Mouse (Mus musculus): Measurements from ENCODE around the gene Ptpn22. TPM values are rescaled to one million over a fixed set of nuclear protein-coding genes. Genes with fewer than 3 reads are reported as not detected.

Ptpn22 gene
- total RNA-seq, 2 experiments from 2014 or later = 84.6 to 154 TPM

DNA sequence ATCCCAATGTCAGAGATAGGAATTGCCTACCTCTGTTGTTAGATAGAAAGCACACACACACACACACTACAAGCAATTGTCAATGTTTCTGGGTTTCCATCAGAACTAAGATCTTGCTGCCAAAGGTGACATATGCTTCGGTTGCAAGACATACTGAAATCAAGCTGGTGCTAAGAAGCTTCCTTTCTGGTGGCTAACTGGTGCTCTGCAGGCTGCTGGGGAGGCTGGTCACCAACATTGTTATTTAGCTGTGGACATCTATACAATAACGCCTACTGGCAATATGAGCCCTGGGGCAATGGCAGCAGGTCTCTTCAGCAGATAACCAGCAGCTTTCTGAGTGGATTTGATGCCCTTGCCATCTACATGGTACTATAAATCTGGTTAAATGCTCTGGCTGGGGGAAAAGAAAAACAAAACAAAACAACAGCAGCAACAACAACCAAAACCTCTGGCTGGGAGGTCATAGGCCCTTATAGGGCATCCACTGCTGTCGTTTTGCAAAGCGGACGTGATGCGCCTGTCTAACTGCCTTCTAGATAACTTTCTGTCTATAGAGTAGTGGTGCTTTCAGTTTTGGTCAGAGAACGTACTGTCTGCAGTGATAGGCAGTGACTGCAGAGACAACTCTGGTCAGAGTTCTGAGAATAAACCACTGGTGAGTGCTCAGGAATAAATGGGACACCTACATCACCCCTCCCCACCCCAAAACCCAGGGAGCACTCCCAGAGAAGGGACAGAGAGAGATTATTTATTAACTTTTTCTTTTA is 2.4 kb upstream of the Ptpn22 start:
- no peak; the same call in 1 of the 2 replicates for ATAC-seq (ENCODE audit: poor library complexity, severe bottlenecking)

DNA sequence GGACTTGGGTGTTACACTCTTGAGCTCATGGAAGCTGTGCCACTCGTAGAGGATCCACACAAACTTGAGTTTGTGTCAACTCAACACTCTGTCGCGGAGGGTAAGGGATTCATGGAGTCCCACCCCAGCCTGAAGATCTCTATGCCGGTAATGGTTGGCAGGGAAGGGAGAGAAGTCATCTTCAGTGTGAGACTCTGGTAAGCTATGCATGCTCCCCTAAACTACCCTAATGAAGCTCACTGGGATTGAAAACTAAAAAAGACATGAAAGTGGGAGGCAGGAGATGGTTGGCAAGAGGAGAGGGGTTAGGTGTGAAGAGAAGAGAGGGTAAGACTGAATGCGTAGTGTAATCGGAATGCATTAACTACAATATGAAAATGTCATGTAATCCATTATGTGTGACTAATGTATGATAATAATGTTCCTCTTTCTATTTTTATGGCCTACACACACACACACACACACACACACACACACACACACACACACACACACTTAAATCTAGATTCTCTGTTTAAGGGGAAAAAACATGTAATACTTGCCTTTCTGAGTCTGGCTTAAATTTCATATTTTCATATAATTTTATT is 1.5 kb upstream of the Ptpn22 start:
- no peak for ATAC-seq (ENCODE audit: poor library complexity, severe bottlenecking)

DNA sequence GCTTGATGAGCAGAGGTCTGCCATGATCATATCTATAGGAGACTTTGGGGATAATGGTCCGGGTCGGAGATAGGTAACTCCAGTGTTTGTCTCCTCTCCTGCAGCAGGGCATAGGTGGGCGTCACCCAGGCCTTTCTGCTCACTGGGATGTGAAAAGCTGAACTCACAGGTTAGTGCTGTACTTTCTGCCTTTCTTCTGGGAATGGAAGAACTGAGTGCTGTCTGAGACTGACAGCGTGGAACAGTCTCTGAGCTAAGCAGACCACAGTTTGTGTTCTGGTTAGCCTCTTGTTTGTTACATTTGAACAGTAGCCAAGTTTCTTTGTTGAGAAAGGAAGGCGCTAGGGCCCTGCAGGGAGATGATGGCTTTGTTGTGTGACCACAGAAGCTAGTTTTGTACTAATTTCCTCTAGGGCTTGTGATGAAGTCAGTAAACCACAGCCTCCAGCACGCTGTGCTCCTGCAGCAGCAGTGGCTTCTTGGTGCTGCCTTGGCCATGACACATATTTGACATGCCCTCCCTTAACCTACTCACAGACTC is 326 bp downstream of the Ptpn22 start:
- ATAC-seq (ENCODE audit: poor library complexity, severe bottlenecking) = peak; percentile 80

DNA sequence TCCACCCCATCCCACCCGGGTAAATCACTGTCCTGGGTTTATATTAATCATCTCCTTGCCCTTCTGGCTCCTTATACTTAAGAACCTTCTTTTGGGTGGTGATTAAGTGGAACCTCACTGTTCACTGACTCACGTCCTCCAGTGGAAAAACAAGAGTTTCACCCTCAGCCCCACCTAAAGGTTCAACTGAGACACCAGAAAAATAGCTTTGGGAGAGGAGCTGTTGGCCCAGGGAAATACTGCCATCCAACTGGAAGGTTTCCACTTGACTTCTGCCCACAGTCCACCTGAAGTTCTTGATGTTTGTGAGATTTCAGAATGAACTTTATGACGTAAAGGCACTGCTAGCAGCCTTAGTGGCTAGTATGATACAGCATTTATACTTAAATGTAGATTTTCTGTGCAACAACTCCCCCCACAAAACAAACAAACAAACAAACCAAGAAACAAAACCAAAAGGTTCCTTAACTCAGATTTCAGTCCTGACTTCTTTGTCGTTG is 3.2 kb downstream of the Ptpn22 start:
- ATAC-seq (ENCODE audit: poor library complexity, severe bottlenecking) = no peak

DNA sequence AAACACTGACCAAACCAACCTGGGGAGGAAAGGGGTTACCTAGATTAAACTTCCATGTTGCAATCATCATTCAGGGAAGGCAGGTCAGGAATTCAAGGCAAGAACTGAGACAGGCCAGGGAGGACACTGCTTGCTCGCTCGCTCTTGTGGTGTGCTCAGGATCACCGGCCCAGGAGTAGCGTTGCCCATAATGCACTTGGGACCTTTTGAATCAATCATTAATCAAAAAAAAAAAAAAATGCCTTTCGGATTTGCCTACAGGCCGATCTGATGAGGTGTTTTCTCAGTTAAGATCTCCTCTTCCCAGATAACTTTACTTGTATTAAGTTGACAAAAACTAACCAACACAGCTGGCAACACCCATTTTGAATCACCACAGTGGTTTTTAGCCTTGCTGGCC is 4.6 kb downstream of the Ptpn22 start:
- ATAC-seq (ENCODE audit: poor library complexity, severe bottlenecking) = no peak

DNA sequence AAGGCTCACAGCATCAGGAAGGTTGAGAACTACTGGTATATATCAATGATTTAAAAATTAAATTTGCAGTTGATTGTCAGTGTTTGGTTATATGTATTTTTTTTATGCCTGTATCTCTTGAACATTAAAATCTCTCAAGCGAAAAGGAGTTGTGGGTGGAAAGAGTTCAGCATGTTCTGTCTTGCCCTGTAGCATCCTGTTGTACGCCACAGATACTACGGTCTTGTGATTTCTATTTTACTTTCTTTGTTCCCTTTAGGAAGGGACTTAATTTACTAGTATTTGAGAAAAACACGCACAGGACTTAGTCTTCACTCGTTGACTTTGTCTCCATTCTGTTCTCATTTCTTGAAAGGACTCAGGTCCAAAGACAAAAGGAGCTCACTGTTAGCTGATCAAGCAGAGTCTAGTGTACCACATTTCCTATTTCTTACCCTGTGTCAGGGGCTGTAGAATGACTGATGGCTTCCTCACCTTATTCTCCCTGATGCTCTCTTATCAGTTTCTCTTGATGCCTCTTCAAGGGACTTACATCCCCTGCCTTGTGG is 7.9 kb downstream of the Ptpn22 start:
- ATAC-seq (ENCODE audit: poor library complexity, severe bottlenecking) = no peak

DNA sequence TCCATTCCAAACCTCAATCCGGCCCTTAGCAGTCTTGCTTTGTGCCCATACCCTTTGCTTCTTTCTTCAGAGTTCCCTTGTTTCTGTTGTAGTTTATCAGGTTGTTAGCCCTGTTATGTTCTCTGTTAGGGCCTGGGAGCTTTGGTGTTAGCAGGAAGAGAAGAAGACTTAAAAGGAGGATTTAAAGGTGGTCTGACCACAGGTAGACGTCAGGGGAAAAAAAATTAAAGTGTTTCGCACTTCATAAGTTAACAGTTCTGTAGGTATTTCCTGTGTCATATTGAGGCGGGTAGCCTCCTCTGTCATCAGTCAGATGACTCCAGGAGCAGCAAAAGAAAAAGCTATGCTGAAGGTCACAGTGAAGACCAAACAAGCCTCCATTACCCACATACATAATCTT is 8.4 kb downstream of the Ptpn22 start:
- ATAC-seq (ENCODE audit: poor library complexity, severe bottlenecking) = peak; percentile 37; the same call in 1 of the 2 replicates

DNA sequence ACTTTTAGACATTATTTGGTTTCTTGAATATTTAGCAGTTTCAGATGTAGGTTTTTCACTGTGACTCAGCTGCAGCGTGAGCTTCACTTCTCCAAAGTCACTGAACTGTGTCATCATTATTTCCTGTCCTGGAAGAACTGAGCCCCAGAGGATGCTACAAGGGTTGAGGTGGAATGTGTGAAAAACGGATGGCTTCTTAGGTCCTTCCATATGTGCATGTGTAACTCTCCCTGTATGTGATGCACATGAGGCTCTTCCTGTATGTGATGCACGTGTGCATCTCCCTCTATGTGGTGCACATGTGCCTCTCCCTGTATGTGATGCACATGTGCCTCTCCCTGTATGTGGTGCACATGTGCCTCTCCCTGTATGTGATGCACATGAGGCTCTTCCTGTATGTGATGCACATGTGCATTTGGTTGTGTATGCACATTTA is 13.1 kb downstream of the Ptpn22 start:
- peak; percentile 89 for ATAC-seq (ENCODE audit: poor library complexity, severe bottlenecking)

DNA sequence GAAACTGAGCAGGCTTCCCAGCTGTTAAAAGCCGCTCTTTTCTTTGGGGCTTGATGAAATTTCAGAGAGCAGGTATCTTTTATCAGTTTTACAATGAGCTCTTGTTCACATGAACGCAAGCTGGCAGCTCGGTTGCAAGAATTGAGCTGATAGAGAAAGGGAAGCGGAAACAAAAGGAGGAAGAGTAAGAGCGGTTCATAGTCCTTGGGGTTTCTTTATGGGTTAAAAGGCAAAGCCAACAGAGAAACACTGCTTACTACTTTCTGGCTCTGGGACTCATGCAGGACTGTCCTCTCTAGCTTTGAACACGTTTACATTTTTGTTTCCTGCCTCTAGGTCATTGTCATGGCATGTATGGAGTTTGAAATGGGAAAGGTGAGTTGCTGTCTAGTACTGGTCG is 14.7 kb downstream of the Ptpn22 start:
- ATAC-seq (ENCODE audit: poor library complexity, severe bottlenecking) = peak; percentile 66

DNA sequence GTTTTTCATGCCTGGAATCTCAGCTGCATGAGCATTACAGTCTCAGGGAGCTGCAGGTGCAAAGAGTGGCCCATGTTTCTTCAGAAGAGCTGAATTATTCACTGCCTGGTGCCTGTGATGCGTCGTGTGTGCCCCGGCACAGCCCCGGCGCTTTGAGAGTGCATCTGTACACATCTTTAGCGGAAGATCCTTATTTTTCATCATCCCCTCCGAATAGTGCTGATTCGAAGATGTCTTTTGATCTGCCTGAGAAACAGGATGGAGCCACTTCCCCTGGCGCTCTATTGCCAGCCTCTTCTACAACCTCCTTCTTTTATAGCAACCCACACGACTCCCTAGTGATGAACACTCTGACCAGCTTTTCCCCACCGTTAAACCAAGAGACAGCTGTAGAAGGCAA is 26.4 kb downstream of the Ptpn22 start:
- no peak for ATAC-seq (ENCODE audit: poor library complexity, severe bottlenecking)

DNA sequence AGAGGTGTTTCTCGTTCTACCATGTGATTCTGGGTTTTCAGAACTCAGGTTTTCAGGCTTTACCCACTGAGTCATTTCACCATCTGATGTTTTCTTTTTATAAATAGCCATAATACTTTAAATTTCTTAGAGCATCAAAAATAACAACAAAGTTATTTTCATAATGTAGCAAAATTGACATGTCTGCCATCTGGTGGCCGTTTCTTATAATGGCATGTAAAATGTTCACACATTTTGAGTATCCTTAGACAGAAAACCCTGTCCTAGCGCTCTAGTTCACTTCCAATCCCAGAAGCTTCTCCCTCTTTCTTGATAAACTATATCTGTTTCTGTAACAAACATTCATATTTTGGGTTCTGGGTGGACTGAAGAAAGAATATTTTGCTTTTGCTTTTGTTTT is 28.0 kb downstream of the Ptpn22 start:
- ATAC-seq (ENCODE audit: poor library complexity, severe bottlenecking) = peak; percentile 60

DNA sequence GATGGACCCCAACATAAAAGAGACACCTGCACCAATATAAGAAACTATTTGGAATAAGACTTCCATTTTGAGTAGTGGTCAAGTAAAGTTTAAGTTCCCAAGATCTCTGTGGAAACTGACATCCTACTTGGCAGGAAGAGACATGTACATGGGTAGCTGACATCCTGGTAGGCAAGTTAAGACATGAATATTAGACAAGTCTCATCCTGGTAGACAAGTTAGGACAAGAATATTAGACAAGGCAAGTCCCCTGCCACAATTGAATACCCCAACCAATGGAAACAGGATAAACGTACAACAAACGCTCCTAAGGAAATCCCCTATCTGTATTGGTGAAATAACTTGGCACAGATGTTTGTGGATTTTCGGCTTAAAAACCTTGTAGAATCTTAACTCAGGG is 33.8 kb downstream of the Ptpn22 start:
- no peak for ATAC-seq (ENCODE audit: poor library complexity, severe bottlenecking)

DNA sequence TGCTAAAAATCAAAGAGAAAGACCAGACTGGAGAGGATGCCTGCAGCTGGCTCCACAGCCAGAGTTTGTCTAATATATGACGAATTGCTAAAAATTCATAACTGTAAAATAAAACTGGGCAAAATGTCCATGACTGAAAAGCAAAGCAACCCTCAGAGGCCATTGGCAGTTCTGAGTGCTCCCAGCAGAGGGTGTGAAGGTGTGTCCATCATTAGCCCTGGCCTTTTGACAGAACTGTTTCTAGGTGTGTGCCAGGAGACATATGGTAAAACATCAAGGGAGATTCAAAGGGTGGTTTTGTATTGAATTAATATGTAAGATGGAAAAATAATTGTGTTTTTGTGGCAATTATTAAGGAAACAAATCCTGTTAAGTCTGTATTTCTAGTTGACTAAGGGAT is 45.1 kb downstream of the Ptpn22 start:
- ATAC-seq (ENCODE audit: poor library complexity, severe bottlenecking) = peak; percentile 80

DNA sequence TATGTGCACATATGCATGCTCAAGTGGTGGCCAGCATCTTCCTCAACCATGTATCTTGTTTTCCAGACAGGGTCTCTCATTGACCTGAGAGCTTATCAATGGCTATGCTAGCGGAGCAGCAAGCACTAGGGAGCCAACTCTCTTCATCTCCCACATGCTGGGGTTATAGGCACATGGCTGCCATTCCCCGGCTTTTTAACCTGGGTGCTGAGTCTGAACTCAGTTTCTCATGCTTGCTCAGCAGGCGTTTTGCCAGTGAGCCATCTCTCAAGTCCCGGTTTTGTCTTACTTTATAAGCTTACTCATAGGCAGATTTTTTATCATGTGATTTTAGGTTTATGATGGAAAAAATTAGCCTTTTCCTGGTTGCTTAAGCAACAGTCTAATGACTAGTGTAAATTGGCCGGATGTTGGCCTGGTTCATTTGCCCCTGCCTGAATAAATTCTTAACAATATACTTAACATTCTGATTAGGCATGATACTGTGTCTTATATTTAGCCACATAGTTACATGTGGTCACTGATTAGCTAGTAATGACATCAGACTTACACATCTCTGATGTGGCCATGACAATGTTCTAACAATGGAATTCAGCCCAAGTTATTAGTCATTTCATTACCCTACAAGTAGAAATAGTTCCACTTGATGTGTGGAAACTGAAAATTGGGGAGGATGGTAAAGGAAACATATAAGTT is 47.9 kb downstream of the Ptpn22 start:
- ATAC-seq (ENCODE audit: poor library complexity, severe bottlenecking) = no peak

DNA sequence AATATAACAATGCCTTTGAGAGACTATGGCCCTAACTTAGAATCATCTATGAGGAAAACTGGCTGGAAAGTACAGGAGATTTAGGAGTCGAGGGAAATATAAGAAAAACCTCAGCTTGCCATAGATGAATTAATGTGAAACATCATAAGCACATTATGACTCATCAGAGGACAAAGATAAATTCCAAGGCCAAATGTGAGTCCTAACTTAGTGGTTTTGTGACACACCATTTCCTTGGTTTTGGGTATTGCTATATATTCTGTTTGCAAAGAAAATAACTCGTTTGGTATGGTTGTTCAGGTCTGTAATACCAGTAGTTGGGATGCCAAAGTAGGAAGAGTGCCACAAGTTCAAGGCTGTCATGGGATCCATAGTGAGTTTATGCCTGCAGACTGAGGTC is 49.2 kb downstream of the Ptpn22 start:
- no peak for ATAC-seq (ENCODE audit: poor library complexity, severe bottlenecking)

DNA sequence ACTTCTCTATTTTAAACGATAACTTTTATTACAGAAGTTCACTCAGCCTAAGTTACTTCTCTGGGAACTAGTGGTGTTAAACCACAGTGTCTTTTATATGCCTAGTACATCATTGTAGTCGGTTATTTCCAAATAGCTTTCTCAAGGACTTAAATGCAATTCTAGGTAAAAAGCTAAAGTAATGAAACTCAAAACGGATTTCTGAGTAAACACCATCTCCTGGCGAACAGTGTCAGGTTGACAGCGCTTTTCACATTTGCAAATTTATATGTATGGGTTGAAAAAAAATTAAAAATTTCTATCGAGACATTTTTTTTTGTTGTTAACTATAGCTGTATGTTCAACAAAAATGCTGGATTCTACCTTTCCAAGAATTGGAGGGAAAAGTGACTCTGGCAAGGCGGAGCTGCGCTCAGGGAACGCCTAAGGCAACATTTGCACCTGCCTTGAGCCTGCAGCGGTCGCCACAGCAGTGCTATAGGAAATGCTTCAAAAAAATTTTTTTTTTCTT is 53.9 kb downstream of the Ptpn22 start:
- peak; percentile 6; the same call in 1 of the 2 replicates for ATAC-seq (ENCODE audit: poor library complexity, severe bottlenecking)

DNA sequence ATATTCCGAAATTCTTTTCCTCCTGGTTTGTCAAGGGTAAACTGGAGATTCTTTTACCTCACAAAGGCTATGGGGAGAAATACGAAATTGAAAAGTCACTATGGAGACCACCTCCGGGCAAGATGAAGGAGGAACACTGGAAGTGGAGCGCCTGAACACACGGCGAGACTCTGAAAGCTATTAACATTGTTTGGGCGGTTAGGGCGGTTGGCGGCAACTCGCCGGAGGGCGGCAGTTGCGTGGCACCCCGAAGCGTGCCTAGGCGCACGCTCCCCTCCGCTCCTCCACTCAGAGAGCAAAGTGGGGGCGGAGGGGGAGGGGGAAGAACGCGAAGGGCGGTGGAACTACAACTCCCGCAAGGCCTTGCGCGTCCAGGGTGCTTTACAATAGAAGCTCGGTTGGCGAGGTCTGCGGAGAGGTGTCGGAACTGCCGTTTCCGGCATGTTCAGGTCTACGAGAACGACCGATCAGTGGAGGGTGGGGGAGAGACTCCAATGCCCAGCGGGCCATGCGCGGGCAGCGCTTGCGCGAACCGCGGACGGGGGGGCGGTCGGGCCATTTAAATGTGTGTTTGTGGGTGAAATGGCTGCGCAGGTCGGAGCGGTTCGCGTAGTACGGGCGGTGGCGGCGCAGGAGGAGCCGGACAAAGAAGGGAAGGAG is 54.5 kb downstream of the Ptpn22 start, which contains the start of gene Rsbn1:
Gene Rsbn1 (plus strand): TSS at position 111 of the 660 bp plus-strand sequence.
- ATAC-seq (ENCODE audit: poor library complexity, severe bottlenecking) = peak; percentile 89

DNA sequence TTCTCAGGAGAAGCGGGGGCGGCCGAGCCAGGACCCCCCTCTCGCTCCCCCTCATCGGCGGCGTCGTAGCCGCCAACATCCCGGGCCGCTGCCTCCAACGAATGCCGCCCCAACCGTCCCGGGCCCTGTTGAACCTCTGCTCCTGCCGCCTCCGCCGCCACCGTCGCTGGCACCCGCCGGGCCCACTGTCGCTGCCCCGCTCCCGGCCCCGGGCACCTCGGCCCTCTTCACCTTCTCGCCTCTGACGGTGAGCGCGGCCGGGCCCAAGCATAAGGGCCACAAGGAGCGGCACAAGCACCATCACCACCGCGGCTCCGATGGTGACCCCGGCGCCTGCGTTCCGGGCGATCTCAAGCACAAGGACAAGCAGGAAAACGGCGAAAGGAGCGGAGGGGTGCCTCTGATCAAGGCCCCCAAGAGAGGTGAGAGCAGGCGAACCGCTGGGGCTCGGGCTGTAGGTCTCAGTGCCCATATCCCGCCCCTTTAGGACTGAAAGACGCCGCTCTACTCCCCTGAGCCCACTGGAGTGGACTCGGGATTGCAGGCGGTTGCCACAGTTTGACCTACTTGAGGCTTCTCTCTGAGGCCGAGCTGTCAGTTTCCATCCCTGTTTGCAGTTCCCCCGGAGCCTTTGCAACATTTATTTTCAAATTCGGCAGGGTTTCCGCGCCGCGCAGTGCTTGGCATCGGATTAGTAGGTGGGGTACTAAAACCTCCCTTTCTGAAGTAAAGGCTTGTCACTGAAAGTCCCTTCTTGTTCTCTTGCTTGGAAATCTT is 55.3 kb downstream of the Ptpn22 start:
- ATAC-seq (ENCODE audit: poor library complexity, severe bottlenecking) = peak; percentile 14; the same call in 1 of the 2 replicates

DNA sequence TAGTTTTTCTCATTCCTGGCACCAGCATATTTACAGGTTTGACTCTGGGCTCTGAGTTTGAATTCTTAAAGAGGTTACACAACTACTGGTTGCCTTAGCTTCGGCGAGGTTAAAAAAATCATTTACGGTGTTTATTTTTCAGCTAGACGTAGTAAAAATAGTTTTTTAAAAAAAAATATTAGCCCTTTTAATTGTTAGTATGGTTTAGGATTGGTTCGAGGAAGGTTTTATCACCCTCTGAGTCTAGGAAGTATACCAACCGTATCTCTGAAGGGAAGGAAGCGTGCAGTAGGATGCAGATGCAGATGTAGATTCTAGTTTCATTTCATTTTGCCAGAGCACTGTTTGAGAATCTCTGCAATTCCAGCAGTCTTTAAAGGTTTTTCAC is 55.9 kb downstream of the Ptpn22 start:
- no peak for ATAC-seq (ENCODE audit: poor library complexity, severe bottlenecking)

Data from megakaryocyte, adult 5-6 weeks (primary cell).